Mouse (Mus musculus) hindbrain, embryonic 12.5 days (tissue): Measurements from ENCODE around the gene Jazf1. TPM values are rescaled to one million over a fixed set of nuclear protein-coding genes. Genes with fewer than 3 reads are reported as not detected.

ENCODE experiments used
- ATAC-seq: fragments of 200-750 bp; cut with Nextera tagmentation; 2 replicates; pipeline ENCODE4 v1.8.0; 2017; ENCODE audit warnings: moderate TSS enrichment; ENCODE audit not compliant: low FRiP score
- H3K27ac ChIP-seq: fragments of 300-500 bp; sonication (generic); 2 replicates; pipeline ENCODE4 v1.5.1; 2016; ENCODE audit warnings: mild to moderate bottlenecking
- H3K27me3 ChIP-seq: fragments of 300-500 bp; sonication (generic); 2 replicates; pipeline ENCODE4 v1.6.1; 2016; ENCODE audit warnings: mild to moderate bottlenecking
- H3K36me3 ChIP-seq: fragments of 300-500 bp; sonication (generic); 2 replicates; pipeline ENCODE4 v1.6.1; 2016; ENCODE audit warnings: mild to moderate bottlenecking
- H3K4me1 ChIP-seq: fragments of 300-500 bp; sonication (generic); 2 replicates; pipeline ENCODE4 v1.6.1; 2016
- H3K4me2 ChIP-seq: fragments of 300-500 bp; sonication (generic); replicated peaks from 2 replicates; pipeline ENCODE4 v1.6.1; 2016; ENCODE audit warnings: mild to moderate bottlenecking
- H3K4me3 ChIP-seq: fragments of 300-500 bp; sonication (generic); 2 replicates; pipeline ENCODE4 v1.5.1; 2016; ENCODE audit warnings: mild to moderate bottlenecking
- H3K9ac ChIP-seq: fragments of 300-500 bp; sonication (generic); 2 replicates; pipeline ENCODE4 v1.6.1; 2016; ENCODE audit warnings: mild to moderate bottlenecking, moderate library complexity
- H3K9me3 ChIP-seq: fragments of 300-500 bp; sonication (generic); replicated peaks from 2 replicates; pipeline ENCODE4 v1.6.1; 2016; ENCODE audit warnings: mild to moderate bottlenecking
- WGBS: fragments of 180-500 bp; shearing (Covaris S2); methylation state at CpG from one replicate; pipeline ENCODE4 v1.1.7; 2016; 5-methylcytosine and 5-hydroxymethylcytosine counted together
- polyA plus RNA-seq: library from polyadenylated mRNA; unstranded; fragments of >200 nt; fragmentation: Nextera tagmentation; extraction: Ambion mirVana; gene quantifications from 2 replicates; pipeline ENCODE4 v1.2.1, GENCODE M21; 2016

The Jazf1 gene
- polyA plus RNA-seq, 1 experiment from 2014 or later, result 15.8 TPM

DNA sequence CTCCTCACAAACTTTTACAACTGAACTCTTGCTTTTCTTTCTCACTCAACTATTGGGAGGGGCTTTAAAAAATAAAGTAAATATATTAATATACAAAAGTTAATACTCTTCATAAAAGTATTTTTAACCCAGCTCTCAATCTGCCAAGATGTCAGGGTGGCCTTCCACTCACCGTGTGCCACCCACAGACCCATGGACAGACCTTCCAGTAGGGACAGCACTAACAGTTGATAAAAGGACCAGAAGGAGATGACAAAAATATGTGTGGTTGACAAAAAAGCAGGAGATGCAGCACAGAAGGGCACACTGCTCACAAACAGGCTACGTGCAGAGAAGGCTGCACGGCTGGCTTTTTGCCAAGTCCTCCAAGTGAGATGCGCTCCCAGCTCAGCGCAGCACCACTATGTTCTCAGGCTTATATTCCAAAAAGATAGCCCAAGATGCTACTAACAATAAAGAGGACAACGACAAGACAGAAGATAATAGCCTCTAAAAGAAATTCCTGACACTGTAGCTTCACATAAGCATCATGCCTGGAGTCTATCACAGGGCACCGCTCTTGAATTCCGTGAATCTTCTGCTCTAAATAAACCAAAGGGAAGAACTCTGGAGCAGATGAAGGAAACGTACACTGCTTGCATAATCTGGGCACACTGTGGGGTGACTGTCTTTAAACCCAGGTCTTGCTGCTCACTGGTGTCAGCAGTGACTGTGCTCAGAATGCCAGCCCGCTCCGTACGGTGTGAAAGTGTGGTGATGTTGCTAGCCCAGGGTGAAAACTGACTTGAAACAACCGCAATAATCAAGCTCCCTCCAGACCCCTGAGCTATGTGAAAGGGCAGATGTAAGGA is 104.4 kb downstream of the Jazf1 start:
- Histone ChIP-seq H3K27me3 (no peaks in the 10 kb centered on the region), H3K4me1 (peaks cover 21% of the 10 kb centered on the region), H3K27ac (no peak overlapping the region), H3K36me3 (no peaks in the 10 kb centered on the region), H3K9ac (no peak overlapping the region), H3K4me2 (no peak overlapping the region), H3K4me3 (no peak overlapping the region), H3K9me3 (no peaks in the 10 kb centered on the region)
- WGBS, result 74% methylated on average over 13 of the region's 13 CpGs
- no peak for ATAC-seq

- ATAC-seq, result no peak
- peaks cover 21% of the 10 kb centered on the region for H3K4me1 ChIP-seq
- H3K4me3 ChIP-seq, result no peak overlapping the region
- no peaks in the 10 kb centered on the region for H3K27me3 ChIP-seq
- H3K4me2 ChIP-seq, result no peak overlapping the region
- no peaks in the 10 kb centered on the region for H3K9me3 ChIP-seq
- no peaks in the 10 kb centered on the region for H3K36me3 ChIP-seq
- H3K9ac ChIP-seq, result no peak overlapping the region
- no peak overlapping the region for H3K27ac ChIP-seq
- WGBS, result 73% methylated on average over 6 of the region's 6 CpGs
Measured at GRCm38 (mm10) chr6:52963430-52963732, 105.0 kb downstream of the Jazf1 start.

DNA sequence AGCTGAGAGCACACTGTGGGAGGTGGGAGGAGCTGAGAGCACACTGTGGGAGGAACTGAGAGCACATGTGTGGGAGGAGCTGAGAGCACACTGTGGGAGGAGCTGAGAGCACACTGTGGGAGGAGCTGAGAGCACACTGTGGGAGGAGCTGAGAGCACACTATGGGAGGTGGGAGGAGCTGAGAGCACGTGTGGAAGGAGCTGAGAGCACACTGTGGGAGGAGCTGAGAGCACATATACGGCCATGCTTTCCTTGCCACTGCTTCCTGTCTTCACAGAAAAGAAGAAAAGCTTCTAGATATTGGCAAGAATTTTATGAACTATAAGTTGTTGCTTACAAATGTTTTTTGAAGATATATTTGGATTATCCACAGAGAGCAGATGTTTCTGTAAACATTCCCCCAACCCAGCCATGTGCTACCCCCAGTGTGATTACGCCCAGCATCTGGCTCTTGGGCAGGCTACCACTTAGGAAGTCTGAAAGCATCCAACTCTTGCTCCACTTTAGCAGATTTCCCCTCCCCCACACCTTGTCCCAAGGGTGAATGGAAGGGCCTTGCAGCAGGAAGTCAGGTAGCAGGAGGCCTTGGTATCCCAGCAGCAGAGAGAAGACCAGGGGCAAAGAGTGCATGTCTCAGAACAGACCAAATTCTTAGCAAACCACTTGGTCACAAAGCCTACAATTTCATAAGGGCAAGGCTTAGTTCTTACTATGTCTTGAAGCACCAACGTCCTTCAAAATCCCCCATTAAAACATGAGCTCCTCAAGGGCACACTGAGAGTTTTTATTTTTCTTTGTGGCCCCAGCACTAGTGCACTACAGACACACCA is 105.6 kb downstream of the Jazf1 start:
- Histone ChIP-seq H3K9ac (no peak overlapping the region), H3K36me3 (no peaks in the 10 kb centered on the region), H3K4me1 (peaks cover 21% of the 10 kb centered on the region), H3K27me3 (no peaks in the 10 kb centered on the region), H3K27ac (no peak overlapping the region), H3K4me3 (no peak overlapping the region), H3K4me2 (no peak overlapping the region), H3K9me3 (no peaks in the 10 kb centered on the region)
- 75% methylated on average over 4 of the region's 4 CpGs for WGBS
- no peak for ATAC-seq

DNA sequence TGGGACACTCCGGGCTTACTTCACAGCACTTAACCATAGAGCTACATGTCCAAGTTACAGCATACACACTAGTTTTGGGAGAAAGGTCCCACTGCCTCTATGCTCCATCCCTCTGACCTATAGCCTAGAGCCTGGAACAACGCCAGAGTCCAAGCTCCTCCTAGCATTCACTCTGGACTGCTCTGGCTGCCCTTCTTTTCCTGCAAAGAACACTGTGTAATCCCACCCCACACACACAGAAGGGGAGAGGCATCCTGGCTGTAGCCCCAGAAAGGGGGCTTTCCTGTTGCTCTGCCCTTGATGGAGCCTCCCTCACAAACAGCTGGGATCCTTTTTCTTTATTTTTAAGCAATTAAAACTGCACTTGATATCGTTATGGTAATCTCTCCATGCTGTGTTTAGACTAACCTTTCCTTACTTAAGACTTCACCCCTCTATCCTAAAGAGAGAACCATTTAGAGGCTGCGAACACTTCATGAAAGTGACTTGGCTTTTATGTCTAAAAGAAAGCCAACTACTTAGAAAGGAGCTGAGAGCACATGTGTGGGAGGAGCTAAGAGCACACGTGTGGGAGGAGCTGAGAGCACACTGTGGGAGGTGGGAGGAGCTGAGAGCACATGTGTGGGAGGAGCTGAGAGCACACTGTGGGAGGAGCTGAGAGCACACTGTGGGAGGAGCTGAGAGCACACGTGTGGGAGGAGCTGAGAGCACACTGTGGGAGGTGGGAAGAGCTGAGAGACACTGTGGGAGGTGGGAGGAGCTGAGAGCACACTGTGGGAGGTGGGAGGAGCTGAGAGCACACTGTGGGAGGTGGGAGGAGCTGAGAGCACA is 106.6 kb downstream of the Jazf1 start:
- no peak overlapping the region for H3K27ac ChIP-seq
- no peaks in the 10 kb centered on the region for H3K9me3 ChIP-seq
- H3K4me3 ChIP-seq, result no peak overlapping the region
- WGBS, result 75% methylated on average over 6 of the region's 6 CpGs
- H3K36me3 ChIP-seq, result no peaks in the 10 kb centered on the region
- no peaks in the 10 kb centered on the region for H3K27me3 ChIP-seq
- H3K4me2 ChIP-seq, result no peak overlapping the region
- ATAC-seq, result no peak
- H3K9ac ChIP-seq, result no peak overlapping the region
- H3K4me1 ChIP-seq, result peaks cover 18% of the 10 kb centered on the region; the same call in 1 of the 2 replicates

- peaks cover 5% of the 10 kb centered on the region for H3K4me1 ChIP-seq
- H3K27ac ChIP-seq, result no peak overlapping the region
- no peak overlapping the region for H3K9ac ChIP-seq
- H3K36me3 ChIP-seq, result no peaks in the 10 kb centered on the region
- H3K9me3 ChIP-seq, result no peaks in the 10 kb centered on the region
- ATAC-seq, result no peak
- no peak overlapping the region for H3K4me2 ChIP-seq
- no peaks in the 10 kb centered on the region for H3K27me3 ChIP-seq
- WGBS, result 3% methylated on average over 4 of the region's 4 CpGs
- H3K4me3 ChIP-seq, result no peak overlapping the region
Measured at GRCm38 (mm10) chr6:52957730-52958129, 110.7 kb downstream of the Jazf1 start.

- ATAC-seq, result no peak
- Histone ChIP-seq H3K36me3 (no peaks in the 10 kb centered on the region), H3K9me3 (no peaks in the 10 kb centered on the region), H3K4me2 (no peak overlapping the region), H3K27ac (no peak overlapping the region), H3K4me3 (no peak overlapping the region), H3K9ac (no peak overlapping the region), H3K27me3 (no peaks in the 10 kb centered on the region), H3K4me1 (peaks cover 8% of the 10 kb centered on the region)
- 89% methylated on average over 2 of the region's 2 CpGs for WGBS
Measured at GRCm38 (mm10) chr6:52956131-52956530, 112.3 kb downstream of the Jazf1 start.

DNA sequence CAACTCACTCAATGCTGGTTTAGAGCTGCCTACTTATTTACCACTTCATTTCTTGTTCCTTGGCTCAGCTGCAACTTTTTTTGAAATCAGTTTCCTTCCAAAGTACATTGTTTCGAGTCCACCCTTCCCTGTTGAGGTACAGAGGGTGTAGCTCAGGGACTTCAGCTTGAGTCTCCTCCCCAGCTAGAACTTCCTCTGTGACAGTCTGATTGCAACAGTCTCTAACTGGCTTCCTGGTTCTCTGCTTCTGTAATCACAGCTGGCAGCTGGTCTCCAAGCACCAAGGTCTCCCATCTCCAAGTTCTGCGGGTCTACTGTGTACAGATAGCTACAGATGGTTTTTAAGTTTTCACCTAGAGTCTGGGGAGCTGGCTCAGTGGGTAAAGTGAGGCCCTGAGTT is 113.1 kb downstream of the Jazf1 start:
- Histone ChIP-seq H3K4me3 (no peak overlapping the region), H3K27me3 (no peaks in the 10 kb centered on the region), H3K9ac (no peak overlapping the region), H3K27ac (no peak overlapping the region), H3K9me3 (no peaks in the 10 kb centered on the region), H3K4me2 (no peak overlapping the region), H3K36me3 (no peaks in the 10 kb centered on the region), H3K4me1 (peaks cover 8% of the 10 kb centered on the region)
- 88% methylated on average over 2 of the region's 2 CpGs for WGBS
- no peak for ATAC-seq

DNA sequence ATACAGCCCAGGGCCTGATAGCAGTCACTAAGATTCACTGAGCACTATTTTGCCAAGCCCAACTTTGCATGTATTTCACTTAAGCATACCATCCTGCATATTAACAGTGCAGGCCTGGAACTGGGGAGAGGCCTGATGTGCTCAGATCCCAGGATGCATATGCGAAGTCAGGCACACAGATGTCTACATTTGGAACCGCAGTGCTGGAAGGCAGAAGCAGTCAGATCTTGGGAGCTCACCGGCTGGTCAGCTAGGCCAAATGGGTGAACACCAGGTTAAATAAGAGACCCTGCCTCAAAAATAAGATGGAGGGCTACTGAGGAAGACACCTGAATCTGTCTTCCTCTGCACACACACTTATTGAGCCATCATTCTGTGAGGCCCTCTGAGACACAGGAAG is 113.6 kb downstream of the Jazf1 start:
- no peak overlapping the region for H3K4me2 ChIP-seq
- no peaks in the 10 kb centered on the region for H3K27me3 ChIP-seq
- no peak overlapping the region for H3K27ac ChIP-seq
- no peak overlapping the region for H3K9ac ChIP-seq
- H3K4me3 ChIP-seq, result no peak overlapping the region
- H3K36me3 ChIP-seq, result no peaks in the 10 kb centered on the region
- WGBS, result 97% methylated on average over 3 of the region's 3 CpGs
- no peaks in the 10 kb centered on the region for H3K9me3 ChIP-seq
- peaks cover 8% of the 10 kb centered on the region for H3K4me1 ChIP-seq
- ATAC-seq, result no peak

GRCm38 (mm10) chr6:52954441-52954840 is 114.0 kb downstream of the Jazf1 start:
- Histone ChIP-seq H3K9me3 (no peaks in the 10 kb centered on the region), H3K4me2 (no peak overlapping the region), H3K9ac (no peak overlapping the region), H3K27ac (no peak overlapping the region), H3K4me1 (peaks cover 8% of the 10 kb centered on the region), H3K27me3 (no peaks in the 10 kb centered on the region), H3K4me3 (no peak overlapping the region), H3K36me3 (no peaks in the 10 kb centered on the region)
- WGBS, result 76% methylated on average over 9 of the region's 9 CpGs
- ATAC-seq, result no peak

DNA sequence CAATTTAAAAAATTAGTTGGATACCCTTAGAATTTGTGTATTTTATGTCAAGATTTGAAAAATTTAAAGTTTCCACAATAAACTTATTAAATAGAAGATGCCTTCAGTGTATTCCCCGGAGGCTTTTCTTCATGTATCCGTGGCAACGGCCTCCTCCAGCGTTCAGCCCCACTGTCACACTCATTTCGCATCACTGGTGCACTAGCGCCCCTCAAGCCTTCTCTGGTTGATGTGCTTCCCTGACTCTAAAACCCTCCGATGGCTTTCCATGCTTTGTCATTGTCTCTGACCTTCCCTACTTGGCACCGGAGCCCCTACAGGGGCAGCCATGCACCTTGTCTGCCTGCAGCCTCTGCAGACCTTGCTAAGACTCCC is 115.9 kb downstream of the Jazf1 start:
- no peaks in the 10 kb centered on the region for H3K27me3 ChIP-seq
- H3K27ac ChIP-seq, result no peak overlapping the region
- no peak overlapping the region for H3K9ac ChIP-seq
- H3K9me3 ChIP-seq, result no peaks in the 10 kb centered on the region
- no peak for ATAC-seq
- H3K4me1 ChIP-seq, result peaks cover 8% of the 10 kb centered on the region
- H3K4me3 ChIP-seq, result no peak overlapping the region
- 44% methylated on average over 8 of the region's 8 CpGs for WGBS
- no peaks in the 10 kb centered on the region for H3K36me3 ChIP-seq
- no peak overlapping the region for H3K4me2 ChIP-seq

DNA sequence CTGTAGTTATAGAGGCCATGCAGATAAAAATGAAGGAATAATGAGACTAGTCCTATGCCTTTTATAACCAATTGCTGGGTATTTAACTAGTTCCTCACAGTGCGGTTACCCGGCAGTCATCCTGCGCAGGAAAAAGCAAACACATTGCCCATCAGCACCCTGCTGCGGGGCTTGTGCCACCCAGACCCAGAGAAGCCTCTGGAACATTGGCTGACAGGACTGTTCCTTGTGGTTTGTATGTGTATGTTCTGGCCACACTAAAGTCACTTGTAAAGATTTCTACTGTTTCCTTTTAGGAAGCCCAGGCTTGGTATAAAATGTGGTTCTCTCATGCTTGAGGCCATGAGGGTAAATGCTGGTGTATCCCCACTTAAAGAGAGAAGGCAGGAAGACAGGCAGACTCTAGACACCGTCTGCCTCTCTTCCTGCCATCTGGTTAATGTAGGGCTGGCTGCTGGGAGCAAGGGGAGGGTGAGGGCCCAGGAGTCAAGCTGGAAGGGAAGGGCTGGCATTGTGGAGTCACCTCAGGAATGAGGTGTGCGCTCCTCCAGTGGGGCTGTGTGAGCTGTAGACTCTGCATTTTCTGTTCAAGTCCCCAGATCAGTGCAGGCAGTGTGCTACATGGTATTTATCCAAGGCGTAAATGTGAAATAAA is 116.4 kb downstream of the Jazf1 start:
- peaks cover 8% of the 10 kb centered on the region for H3K4me1 ChIP-seq
- 72% methylated on average over 7 of the region's 7 CpGs for WGBS
- H3K9ac ChIP-seq, result no peak overlapping the region
- H3K36me3 ChIP-seq, result no peaks in the 10 kb centered on the region
- no peak overlapping the region for H3K27ac ChIP-seq
- no peaks in the 10 kb centered on the region for H3K27me3 ChIP-seq
- no peak overlapping the region for H3K4me3 ChIP-seq
- H3K4me2 ChIP-seq, result no peak overlapping the region
- H3K9me3 ChIP-seq, result no peaks in the 10 kb centered on the region
- no peak for ATAC-seq

DNA sequence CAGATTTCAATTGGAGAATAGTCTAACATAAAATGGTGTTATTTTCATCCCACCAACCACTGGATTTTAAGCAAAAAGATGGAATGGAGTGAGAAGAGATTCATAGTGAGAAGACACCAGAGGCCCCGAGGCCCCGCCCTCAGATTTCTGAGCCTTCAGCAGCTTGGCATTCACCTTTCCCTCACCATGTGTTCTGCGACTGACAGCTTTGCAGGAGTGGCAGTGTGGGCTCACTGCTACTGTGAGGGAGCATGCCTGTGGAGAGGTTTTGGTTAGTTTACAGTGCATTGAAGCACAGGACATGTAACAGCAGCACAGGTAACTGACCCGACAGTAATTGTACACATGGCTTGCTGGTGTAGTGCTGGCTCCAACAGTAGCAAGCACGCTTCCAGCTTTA is 118.1 kb downstream of the Jazf1 start:
- Histone ChIP-seq H3K4me3 (no peak overlapping the region), H3K9ac (no peak overlapping the region), H3K27me3 (no peaks in the 10 kb centered on the region), H3K4me1 (peaks cover 8% of the 10 kb centered on the region), H3K36me3 (no peaks in the 10 kb centered on the region), H3K4me2 (no peak overlapping the region), H3K9me3 (no peaks in the 10 kb centered on the region), H3K27ac (no peak overlapping the region)
- ATAC-seq, result no peak
- WGBS, result 77% methylated on average over 5 of the region's 5 CpGs
